Mouse (Mus musculus) layer of hippocampus, adult 2 months (tissue): ENCODE measurements at regions not wholly inside any gene's neighbourhood (a gene's known extent, or its start where the extent isn't known, plus 50 kb on each side); places are given as distances from the start of the nearest gene placed in this dataset.

Source experiments
- DNase-seq, 2 experiments: peaks; one replicate each; pipeline ENCODE4 v3.0.0; 2022; ENCODE audit warnings: low spot score in 2 of 2
- H3K27ac ChIP-seq: fragments of 200-600 bp; 2 replicates; pipeline ENCODE4 v1.8.1; 2022
- H3K4me3 ChIP-seq: fragments of 200-600 bp; 2 replicates; pipeline ENCODE4 v1.8.1; 2022; ENCODE audit warnings: mild to moderate bottlenecking
- CTCF ChIP-seq: fragments of 200-600 bp; conservative IDR thresholded peaks from 2 replicates; pipeline ENCODE4 v1.8.1; 2022; ENCODE audit warnings: antibody characterized with exemption, mild to moderate bottlenecking, moderate library complexity

- Histone ChIP-seq H3K4me3 (no peak overlapping the region), H3K27ac (no peak overlapping the region)
- DNase-seq = no peak
- TF ChIP-seq CTCF = no peak
Observed at GRCm38 (mm10) chr3:45981851-45982250, 466.2 kb downstream of the Pabpc4l start.

DNA sequence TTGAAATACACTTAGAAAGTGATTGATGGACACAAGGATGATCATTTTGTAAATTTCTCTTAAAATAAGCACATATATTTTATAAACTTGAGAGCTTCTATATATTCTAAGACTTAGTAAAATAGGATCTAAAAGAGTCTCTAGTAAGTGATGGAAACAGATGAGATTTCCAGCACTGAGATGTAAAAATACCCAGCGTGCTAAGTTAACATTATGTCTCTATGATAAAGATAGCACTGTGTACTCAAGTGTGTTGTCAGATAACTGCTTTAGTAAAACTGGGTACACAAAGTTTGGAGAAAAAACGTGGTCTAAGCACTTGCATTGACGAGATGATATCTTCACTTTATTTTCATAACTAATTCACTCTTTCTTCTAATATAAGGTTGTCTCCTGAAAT lies 479.4 kb downstream of the Pabpc4l start:
- no peak for TF ChIP-seq CTCF

DNA sequence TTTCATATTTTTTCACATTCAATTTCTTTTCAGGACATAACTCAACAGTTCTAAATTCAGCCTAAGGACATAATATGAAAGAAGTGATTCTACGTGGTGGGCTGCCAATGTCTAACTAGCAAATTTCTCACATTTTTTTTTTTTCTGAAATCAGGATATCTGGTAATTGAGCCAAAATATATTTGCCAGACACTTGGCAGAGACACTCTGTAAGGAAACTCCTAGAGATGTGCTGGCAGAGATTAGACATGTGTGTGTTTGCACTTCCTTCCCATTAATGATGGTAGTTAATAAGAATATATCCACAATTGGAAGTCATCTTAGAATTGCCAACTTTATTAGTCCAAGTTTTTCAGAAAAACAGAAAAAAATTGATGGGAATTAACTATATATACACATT lies 513.6 kb downstream of the Pabpc4l start:
- no peak overlapping the region for H3K4me3 ChIP-seq
- no peak overlapping the region for H3K27ac ChIP-seq
- no peak for TF ChIP-seq CTCF
- no peak for DNase-seq

More for the DNA sequence above, 479.4 kb downstream of the Pabpc4l start:
- Histone ChIP-seq H3K27ac (no peak overlapping the region), H3K4me3 (no peak overlapping the region)
- no peak for DNase-seq

DNA sequence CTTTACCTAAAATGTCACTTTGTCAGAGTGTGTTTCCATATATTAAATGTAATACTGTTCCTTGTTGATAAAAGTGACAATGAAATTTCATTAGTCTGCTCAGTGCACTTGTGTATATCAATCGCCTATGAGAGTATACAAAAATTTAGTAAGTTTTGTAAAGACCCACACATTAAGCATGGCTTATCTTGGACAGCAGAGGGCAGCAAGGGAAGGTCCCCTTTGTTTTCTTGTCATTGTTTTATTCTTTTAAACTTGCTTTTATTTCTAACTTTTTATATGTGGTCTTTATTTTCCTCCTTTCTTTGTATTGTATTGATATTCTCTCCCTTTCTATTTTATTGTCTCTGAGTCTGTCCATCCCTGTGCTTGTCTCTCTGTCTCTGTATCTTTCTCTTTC lies 523.7 kb downstream of the Pabpc4l start:
- no peak overlapping the region for H3K4me3 ChIP-seq
- DNase-seq = no peak
- H3K27ac ChIP-seq = no peak overlapping the region
- TF ChIP-seq CTCF = peak; percentile 78
